Mouse (Mus musculus) limb, embryonic 10.5 days (tissue): ENCODE measurements around the gene Stom. TPM values are rescaled to one million over a fixed set of nuclear protein-coding genes. Genes with fewer than 3 reads are reported as not detected.

Experiments used
- DNase-seq: peaks from one replicate; pipeline ENCODE4 v3.0.0-alpha.2; 2017; ENCODE audit warnings: low spot score
- H3K27ac ChIP-seq: fragments of 300-500 bp; sonication (generic); 2 replicates; pipeline ENCODE4 v1.5.1; 2016; ENCODE audit warnings: mild to moderate bottlenecking
- H3K27me3 ChIP-seq: fragments of 300-500 bp; sonication (generic); 2 replicates; pipeline ENCODE4 v1.6.1; 2016; ENCODE audit warnings: low read depth, mild to moderate bottlenecking; ENCODE audit not compliant: poor library complexity, severe bottlenecking
- H3K36me3 ChIP-seq: fragments of 300-500 bp; sonication (generic); 2 replicates; pipeline ENCODE4 v1.6.1; 2016; ENCODE audit warnings: mild to moderate bottlenecking, moderate library complexity
- H3K4me1 ChIP-seq: fragments of 300-500 bp; sonication (generic); 2 replicates; pipeline ENCODE4 v1.6.1; 2016
- H3K4me3 ChIP-seq: fragments of 300-500 bp; sonication (generic); 2 replicates; pipeline ENCODE4 v1.5.1; 2016; ENCODE audit warnings: mild to moderate bottlenecking, moderate library complexity
- H3K9me3 ChIP-seq: fragments of 300-500 bp; sonication (generic); replicated peaks from 2 replicates; pipeline ENCODE4 v1.6.1; 2016; ENCODE audit warnings: mild to moderate bottlenecking
- WGBS: fragments of 180-500 bp; shearing (Covaris S2); methylation state at CpG from one replicate; pipeline ENCODE4 v1.1.7; 2016; 5-methylcytosine and 5-hydroxymethylcytosine counted together
- polyA plus RNA-seq: library from polyadenylated mRNA; unstranded; fragments of >200 nt; fragmentation: Nextera tagmentation; extraction: Ambion mirVana; gene quantifications from 2 replicates; pipeline ENCODE4 v1.2.1, GENCODE M21; 2016

The Stom gene
- polyA plus RNA-seq, 1 experiment from 2014 or later, result 10.2 TPM

DNA sequence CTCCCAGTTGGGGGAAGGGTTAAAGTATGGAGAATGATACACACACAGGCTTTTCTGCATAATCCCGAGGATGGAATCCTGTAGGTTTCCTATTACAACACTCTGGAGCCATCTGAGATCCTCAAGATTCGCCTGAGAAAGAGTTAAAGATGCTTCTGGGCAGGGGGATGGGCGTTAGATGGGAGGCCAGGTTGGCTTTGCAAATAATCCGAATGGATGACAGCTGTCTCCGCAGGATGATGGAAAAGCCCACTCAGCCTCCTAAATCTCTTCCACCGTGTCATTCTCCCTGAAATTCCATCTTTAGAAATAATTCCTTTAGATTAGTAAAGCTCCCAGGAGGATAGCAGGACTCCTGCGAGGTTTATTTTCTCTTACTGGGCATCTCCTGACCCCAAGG lies 1.2 kb downstream of the Stom start:
- DNase-seq, result no peak
- H3K27ac ChIP-seq, result no peak overlapping the region
- WGBS, result 6% methylated on average over 7 of the region's 7 CpGs
- no peaks in the 10 kb centered on the region for H3K9me3 ChIP-seq
- peaks cover 21% of the 10 kb centered on the region for H3K27me3 ChIP-seq
- no peaks in the 10 kb centered on the region for H3K36me3 ChIP-seq
- H3K4me1 ChIP-seq, result peaks cover 30% of the 10 kb centered on the region
- H3K4me3 ChIP-seq, result peak overlapping the region; percentile 72

DNA sequence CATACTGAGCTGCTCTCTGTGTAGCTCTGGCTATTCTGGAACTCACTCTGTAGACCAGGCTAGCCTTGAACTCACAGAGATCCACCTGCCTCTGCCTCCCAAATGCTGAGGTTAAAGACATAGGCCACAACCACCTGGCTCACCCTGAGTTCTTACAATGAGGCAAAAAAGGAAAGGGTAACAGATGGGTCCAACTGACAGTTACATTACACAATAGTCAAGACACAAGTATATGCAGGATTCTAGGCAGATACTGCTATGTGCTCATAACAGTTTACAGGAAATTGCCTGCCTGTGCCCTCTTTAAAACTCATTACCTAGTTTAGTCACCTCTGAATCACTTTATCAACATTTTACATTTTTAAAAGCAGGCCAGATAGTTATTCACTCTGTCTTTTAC lies 3.1 kb downstream of the Stom start:
- no peak overlapping the region for H3K4me3 ChIP-seq
- DNase-seq, result no peak
- H3K27ac ChIP-seq, result no peak overlapping the region
- no peaks in the 10 kb centered on the region for H3K36me3 ChIP-seq
- H3K4me1 ChIP-seq, result peaks cover 29% of the 10 kb centered on the region
- H3K27me3 ChIP-seq, result peaks cover 21% of the 10 kb centered on the region
- H3K9me3 ChIP-seq, result no peaks in the 10 kb centered on the region

DNA sequence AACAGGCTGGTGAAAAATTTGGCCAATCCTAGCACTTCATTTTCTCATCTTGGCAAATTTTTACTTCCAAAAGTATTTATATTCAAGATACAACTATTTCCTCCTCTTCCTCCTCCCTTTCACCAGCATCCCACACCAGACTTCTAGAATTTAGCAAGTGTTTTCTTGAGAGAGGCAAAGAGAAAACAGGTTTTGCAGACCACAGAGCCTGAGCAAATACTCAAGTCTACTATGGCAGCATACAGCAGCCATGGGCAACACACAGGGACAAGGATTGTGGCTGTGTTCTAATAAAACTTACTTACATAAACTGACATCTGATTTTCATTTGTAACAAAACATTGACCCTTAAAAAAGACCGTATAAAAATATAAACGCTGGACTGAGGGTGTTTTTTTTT lies 5.6 kb downstream of the Stom start:
- Histone ChIP-seq H3K36me3 (no peaks in the 10 kb centered on the region), H3K9me3 (no peaks in the 10 kb centered on the region), H3K27ac (no peak overlapping the region), H3K4me1 (peaks cover 10% of the 10 kb centered on the region), H3K27me3 (peaks cover 19% of the 10 kb centered on the region), H3K4me3 (no peak overlapping the region)
- WGBS, result 76% methylated on average over 2 of the region's 2 CpGs
- DNase-seq, result no peak

DNA sequence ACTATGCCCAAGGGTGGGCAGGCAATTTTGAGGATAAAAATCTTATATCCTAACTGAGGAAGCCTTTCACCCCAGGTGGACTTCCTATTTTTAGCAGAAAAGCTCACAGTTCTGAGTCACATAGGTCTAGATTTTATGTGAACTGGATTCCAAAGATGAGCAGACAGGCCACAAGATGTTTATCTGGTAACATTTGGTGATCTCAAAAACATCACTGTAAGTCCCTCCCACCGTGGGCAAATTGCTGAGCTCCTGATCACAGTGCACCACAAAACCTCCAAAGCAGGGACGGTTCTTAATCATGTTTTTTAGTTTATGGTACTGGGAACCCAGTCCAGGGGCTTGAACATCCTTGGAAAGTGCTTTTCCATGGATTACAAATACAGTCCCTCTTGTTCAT lies 7.7 kb downstream of the Stom start:
- Histone ChIP-seq H3K27ac (no peak overlapping the region), H3K27me3 (no peaks in the 10 kb centered on the region; the same call in 1 of the 2 replicates), H3K36me3 (no peaks in the 10 kb centered on the region), H3K9me3 (no peaks in the 10 kb centered on the region), H3K4me3 (no peak overlapping the region), H3K4me1 (no peaks in the 10 kb centered on the region)
- 91% methylated on average over 2 of the region's 2 CpGs for WGBS
- no peak for DNase-seq

DNA sequence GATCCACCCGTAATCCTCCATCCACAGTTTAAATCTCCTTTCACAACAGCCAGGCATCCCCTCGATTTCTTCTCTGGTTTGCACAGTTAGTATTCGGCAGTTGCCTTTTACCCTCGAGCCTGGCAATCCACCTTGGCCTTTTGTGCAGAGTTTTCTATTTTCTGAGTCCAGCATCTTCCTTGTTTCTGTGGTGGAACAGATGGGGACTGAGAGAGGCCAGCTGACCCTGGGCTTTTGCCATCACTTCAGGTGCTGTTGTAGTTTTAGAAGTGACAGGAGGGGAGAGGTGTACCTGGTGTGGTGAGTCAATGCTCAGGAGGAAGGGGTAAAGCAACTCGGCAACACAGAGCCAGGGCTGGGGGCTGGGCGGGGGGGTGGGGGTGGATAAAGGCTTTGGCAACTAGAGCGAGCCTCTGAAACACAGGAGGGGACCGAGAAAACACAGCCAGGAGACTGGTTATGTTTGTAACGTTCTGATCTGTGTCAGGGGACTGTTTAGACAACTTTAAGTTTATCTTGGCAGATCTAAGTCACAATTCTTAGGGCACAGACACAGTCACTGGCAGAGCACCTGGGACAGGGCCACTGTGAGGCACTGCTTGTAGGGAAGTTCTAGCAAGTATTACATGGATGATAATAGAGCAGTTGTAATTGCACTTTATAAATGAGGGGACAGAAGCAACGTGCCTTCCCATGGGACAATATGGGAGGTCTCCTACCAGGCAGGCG lies 8.5 kb downstream of the Stom start:
- DNase-seq, result no peak
- WGBS, result 53% methylated on average over 11 of the region's 11 CpGs

DNA sequence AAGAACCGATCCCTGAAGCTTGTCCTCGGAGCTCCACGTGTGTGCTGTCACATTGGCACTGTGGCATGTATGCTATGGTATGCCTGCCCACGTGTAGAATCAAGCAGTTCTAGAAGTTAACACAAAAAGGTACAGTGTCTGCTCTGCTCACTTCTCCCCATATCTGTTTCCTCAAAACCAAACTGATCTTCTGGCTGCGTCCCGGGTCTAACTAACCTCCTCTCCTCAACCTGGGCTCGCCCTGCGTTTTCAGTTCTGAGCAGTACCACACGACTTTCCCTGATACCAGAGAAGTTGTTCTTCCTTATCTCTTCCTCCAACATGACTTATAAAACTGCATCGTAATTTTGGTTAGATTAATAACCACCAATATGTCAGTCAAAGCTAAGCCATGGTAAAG lies 9.2 kb downstream of the Stom start:
- DNase-seq, result no peak
- H3K4me1 ChIP-seq, result 0 out of 2 replicates have a peak, but pooled peaks cover under 1% of the 10 kb centered on the region
- H3K9me3 ChIP-seq, result no peaks in the 10 kb centered on the region
- WGBS, result 76% methylated on average over 10 of the region's 10 CpGs
- no peak overlapping the region for H3K4me3 ChIP-seq
- no peaks in the 10 kb centered on the region for H3K36me3 ChIP-seq
- H3K27ac ChIP-seq, result no peak overlapping the region
- H3K27me3 ChIP-seq, result no peaks in the 10 kb centered on the region; the same call in 1 of the 2 replicates

More for the DNA sequence above, 8.5 kb downstream of the Stom start:
- no peaks in the 10 kb centered on the region for H3K36me3 ChIP-seq
- H3K27ac ChIP-seq, result no peak overlapping the region
- H3K4me3 ChIP-seq, result no peak overlapping the region
- no peaks in the 10 kb centered on the region for H3K9me3 ChIP-seq
- no peaks in the 10 kb centered on the region; the same call in 1 of the 2 replicates for H3K27me3 ChIP-seq
- no peaks in the 10 kb centered on the region for H3K4me1 ChIP-seq

DNA sequence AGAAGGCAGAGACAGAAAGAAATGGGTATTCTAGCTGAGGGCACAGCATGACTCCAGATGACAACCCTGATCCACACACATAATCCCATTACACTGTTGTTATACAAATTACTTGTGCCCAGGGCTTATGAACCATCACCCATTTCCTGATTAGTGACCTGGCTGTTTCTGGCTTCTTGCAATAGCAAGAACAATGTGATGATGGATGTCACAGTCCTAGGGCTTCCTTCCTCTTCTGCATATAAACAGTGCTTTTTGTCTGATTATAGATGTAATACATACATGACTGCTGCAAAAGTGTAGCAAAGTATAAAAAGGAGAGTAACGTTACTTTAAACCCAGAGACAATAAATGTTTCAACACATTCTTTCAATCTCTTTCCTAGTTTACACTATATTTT lies 9.8 kb downstream of the Stom start:
- no peaks in the 10 kb centered on the region for H3K36me3 ChIP-seq
- no peak overlapping the region for H3K4me3 ChIP-seq
- WGBS, result 78% methylated on average over 1 of the region's 1 CpGs
- H3K27me3 ChIP-seq, result no peaks in the 10 kb centered on the region; the same call in 1 of the 2 replicates
- H3K9me3 ChIP-seq, result no peaks in the 10 kb centered on the region
- DNase-seq, result no peak
- H3K27ac ChIP-seq, result no peak overlapping the region
- H3K4me1 ChIP-seq, result 0 out of 2 replicates have a peak, but pooled peaks cover 3% of the 10 kb centered on the region

DNA sequence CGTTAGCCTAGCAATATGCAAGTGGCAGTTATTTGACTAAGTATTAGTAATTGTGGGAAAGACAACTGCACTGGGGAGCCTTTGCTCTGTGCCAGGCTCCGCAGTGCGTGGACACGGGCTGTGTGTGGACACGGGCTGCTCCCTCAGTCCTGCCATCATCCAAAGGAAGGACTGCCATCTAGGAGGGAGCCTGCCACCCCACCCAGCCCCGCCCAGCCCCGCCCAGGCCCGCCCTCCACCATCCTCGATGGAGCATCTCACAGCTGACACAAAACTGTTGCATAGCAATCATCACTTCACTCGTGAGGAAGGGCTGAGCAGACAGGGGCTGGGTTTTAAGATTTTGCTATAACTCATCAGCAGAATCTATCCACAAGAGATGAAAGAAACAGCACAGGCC lies 10.8 kb downstream of the Stom start:
- WGBS, result 79% methylated on average over 10 of the region's 10 CpGs
- H3K36me3 ChIP-seq, result no peaks in the 10 kb centered on the region
- no peaks in the 10 kb centered on the region; the same call in 1 of the 2 replicates for H3K27me3 ChIP-seq
- H3K27ac ChIP-seq, result no peak overlapping the region
- 0 out of 2 replicates have a peak, but pooled peaks cover 3% of the 10 kb centered on the region for H3K4me1 ChIP-seq
- H3K4me3 ChIP-seq, result no peak overlapping the region
- H3K9me3 ChIP-seq, result no peaks in the 10 kb centered on the region
- DNase-seq, result no peak

DNA sequence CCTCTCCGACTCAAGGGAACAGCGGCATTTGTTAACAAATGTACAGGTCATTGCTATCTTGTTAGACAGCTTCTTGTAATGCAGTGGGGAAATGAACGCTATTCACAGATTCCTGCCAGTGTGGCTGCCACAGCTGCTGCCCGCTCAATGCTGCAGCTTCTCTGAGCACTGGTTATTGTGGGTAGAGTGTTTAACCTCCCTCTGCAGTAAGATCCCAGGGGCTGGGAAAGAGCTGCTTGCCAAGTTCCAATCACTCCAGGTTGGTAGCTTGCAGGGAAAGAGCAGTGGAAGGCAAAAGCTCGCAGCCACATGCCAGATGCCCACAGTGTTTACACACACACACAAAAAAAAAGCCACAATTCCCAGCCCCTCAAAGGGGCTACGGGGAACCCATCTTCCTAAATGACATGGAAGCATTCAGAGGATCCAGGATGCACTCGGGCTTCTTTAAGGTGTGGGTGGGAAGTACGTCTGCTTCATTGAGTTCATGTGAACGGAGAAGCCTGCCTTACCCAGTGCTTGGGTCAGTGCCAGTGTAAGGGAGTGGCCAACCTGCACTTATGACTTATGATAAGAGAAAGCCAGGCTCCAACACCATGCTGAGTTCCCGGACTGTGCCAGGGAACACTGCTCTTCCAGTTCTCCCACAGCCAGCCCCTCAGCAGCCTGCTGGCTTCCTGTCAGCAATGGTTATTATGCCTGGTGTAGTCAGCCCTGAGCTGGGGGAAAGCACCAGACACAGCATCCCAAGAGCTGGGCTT lies 14.2 kb downstream of the Stom start:
- Histone ChIP-seq H3K36me3 (no peaks in the 10 kb centered on the region), H3K27me3 (no peaks in the 10 kb centered on the region; the same call in 1 of the 2 replicates), H3K4me1 (peaks cover 6% of the 10 kb centered on the region; the same call in 1 of the 2 replicates), H3K27ac (no peak overlapping the region), H3K4me3 (no peak overlapping the region), H3K9me3 (no peaks in the 10 kb centered on the region)
- no peak for DNase-seq
- WGBS, result 90% methylated on average over 10 of the region's 10 CpGs

DNA sequence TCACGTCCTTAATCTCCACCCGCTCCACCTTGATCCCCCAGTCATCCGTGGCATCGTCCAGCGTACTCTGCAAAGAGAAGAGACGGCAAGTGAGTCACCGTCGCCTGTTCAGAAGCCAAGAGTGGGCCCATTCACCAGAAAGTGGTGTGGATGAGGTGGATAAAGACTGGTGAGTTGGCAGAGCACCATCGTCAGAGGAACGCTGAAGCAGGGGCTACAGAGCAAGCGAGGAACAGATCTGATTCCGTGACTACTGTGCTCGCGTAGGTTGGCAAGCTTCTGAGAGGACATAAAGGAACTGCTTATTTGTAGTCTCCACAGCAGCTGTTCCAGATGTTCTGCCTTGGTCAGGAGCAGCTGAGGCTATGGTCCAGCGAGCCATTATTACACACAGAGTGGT lies 16.4 kb downstream of the Stom start:
- WGBS, result 92% methylated on average over 15 of the region's 15 CpGs
- no peak for DNase-seq

DNA sequence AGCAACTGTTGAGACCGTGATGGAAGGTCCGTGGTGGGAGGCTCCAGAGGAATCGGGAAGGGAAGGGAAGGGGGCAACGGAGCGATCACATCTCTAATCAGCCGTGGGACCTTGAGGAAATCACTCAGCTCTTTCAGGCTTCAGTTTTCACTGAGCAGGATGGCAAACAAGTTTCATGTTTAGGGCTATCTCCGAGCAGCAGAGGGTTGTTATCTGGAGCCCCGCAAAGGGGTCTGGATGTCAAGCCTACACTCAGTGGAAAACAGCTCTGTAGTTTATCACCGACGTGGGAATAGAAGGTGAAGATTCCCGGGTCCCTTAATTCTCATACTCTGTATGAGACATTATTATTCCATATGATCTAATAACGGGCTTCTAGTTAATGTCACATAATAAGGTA lies 18.4 kb downstream of the Stom start:
- 88% methylated on average over 12 of the region's 12 CpGs for WGBS

More for the DNA sequence above, 16.4 kb downstream of the Stom start:
- Histone ChIP-seq H3K36me3 (no peaks in the 10 kb centered on the region), H3K4me1 (peaks cover 6% of the 10 kb centered on the region; the same call in 1 of the 2 replicates), H3K4me3 (no peak overlapping the region), H3K9me3 (no peaks in the 10 kb centered on the region), H3K27ac (no peak overlapping the region), H3K27me3 (no peaks in the 10 kb centered on the region)

DNA sequence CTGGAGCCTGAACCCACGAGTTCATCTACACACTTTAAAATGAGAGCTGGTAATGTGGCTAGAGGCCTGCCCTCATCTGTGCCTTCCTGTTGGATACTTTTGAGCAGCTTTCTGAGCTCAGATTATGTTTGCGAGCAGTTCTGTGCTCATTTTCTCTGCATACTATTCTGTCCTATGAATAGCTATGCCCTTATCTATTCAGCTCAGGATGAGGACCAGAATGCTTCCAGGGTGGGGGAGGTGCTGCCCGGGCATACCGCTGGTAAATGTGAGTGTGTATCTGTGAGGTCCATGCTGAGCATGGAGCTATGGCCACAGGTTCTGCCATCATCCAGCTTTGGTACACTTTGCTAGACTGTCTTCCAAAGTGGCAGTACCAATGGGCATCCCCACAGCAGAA lies 19.2 kb downstream of the Stom start:
- peaks cover 20% of the 10 kb centered on the region for H3K4me1 ChIP-seq

More for the DNA sequence above, 18.4 kb downstream of the Stom start:
- Histone ChIP-seq H3K36me3 (no peaks in the 10 kb centered on the region), H3K4me1 (peaks cover 20% of the 10 kb centered on the region), H3K9me3 (no peaks in the 10 kb centered on the region), H3K27me3 (no peaks in the 10 kb centered on the region), H3K4me3 (no peak overlapping the region), H3K27ac (no peak overlapping the region)
- DNase-seq, result no peak

DNA sequence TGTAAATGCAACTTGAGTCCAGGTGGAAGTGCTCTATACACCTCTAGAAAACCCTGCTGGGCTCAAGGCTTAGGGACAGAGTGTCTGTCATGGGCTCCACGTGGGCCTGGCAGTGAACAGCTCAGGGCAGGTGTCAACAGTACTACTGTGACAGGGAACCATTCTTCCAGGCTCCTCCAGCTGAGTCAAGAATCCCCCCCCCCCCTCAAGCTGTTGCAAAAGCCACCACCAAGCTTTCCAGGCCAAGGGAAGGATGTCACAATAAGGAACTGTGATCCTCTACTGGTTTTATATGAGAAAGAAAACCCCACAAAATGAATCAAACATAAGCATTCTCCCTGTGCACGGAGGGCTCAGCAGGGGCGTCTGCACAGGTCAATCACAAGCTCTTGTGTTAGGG lies 22.5 kb downstream of the Stom start:
- no peak for DNase-seq
- peaks cover 15% of the 10 kb centered on the region for H3K4me1 ChIP-seq
- H3K9me3 ChIP-seq, result no peaks in the 10 kb centered on the region
- no peaks in the 10 kb centered on the region for H3K27me3 ChIP-seq
- no peaks in the 10 kb centered on the region for H3K36me3 ChIP-seq
- H3K27ac ChIP-seq, result 0 out of 2 replicates have a peak overlapping the region, but pooled peaks have one; percentile 4
- WGBS, result 60% methylated on average over 3 of the region's 3 CpGs
- no peak overlapping the region for H3K4me3 ChIP-seq

More for the DNA sequence above, 19.2 kb downstream of the Stom start:
- DNase-seq, result no peak
- Histone ChIP-seq H3K36me3 (no peaks in the 10 kb centered on the region), H3K9me3 (no peaks in the 10 kb centered on the region), H3K27ac (no peak overlapping the region), H3K27me3 (no peaks in the 10 kb centered on the region), H3K4me3 (no peak overlapping the region)
- 85% methylated on average over 4 of the region's 4 CpGs for WGBS
